Mouse (Mus musculus): ENCODE data around the gene Drd2.

DNA sequence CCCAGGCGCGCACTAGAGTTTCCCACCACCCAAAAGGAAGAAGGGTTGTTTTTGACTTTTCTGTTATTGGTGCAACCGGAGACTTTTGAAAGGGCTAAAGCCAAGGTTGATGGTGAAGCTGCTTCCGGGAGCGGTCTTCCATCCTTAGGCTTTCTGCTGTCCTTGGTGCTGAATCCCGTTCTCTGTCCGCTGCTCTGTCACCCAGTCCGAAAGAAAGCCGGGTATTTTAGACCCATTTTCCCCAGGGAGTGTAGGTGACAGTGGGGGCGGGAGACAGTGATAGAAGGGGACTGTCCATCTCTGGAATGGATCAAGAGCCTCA, 578 bp downstream of the Drd2 start:
- no peak for TF ChIP-seq CTCF (IDR thresholded peaks at IDR 0.05)
- no peak for TF ChIP-seq EP300 (IDR thresholded peaks at IDR 0.05)

Data from lung, postnatal 0 days (tissue).